Mouse (Mus musculus) limb, embryonic 11.5 days (tissue): ENCODE data around the gene Iqsec1. TPM values are rescaled to one million over a fixed set of nuclear protein-coding genes. Genes with fewer than 3 reads are reported as not detected.
"Not testable (repeated sequence)": the region's sequence is repeated elsewhere in the genome, so short reads cannot be mapped to it uniquely, and the experiment has no call there.

Experiments used
- ATAC-seq: fragments of 200-750 bp; cut with Nextera tagmentation; 2 replicates; pipeline ENCODE4 v1.8.0; 2017; ENCODE audit warnings: low read depth; ENCODE audit not compliant: insufficient number of reproducible peaks, low FRiP score, low TSS enrichment
- DNase-seq: peaks from one replicate; pipeline ENCODE4 v3.0.0-alpha.2; 2015; ENCODE audit warnings: low spot score
- H3K27ac ChIP-seq: fragments of 300-500 bp; sonication (generic); replicated peaks from 2 replicates; pipeline ENCODE4 v1.5.1; 2014; ENCODE audit warnings: low read depth, mild to moderate bottlenecking, low read length
- H3K27me3 ChIP-seq: fragments of 300-500 bp; sonication (generic); 2 replicates; pipeline ENCODE4 v1.6.1; 2014; ENCODE audit warnings: mild to moderate bottlenecking, low read length, mixed read lengths; ENCODE audit not compliant: control insufficient read depth, insufficient read depth
- H3K36me3 ChIP-seq: fragments of 300-500 bp; sonication (generic); 2 replicates; pipeline ENCODE4 v1.6.1; 2014; ENCODE audit warnings: mild to moderate bottlenecking, low read length, moderate library complexity, mixed read lengths; ENCODE audit not compliant: control insufficient read depth, insufficient read depth
- H3K4me1 ChIP-seq: fragments of 300-500 bp; sonication (generic); 2 replicates; pipeline ENCODE4 v1.6.1; 2014; ENCODE audit warnings: low read length, mixed read lengths; ENCODE audit not compliant: control insufficient read depth, insufficient read depth
- H3K4me2 ChIP-seq: fragments of 300-500 bp; sonication (generic); 2 replicates; pipeline ENCODE4 v1.6.1; 2014; ENCODE audit warnings: low read depth, mild to moderate bottlenecking, moderate library complexity; ENCODE audit not compliant: severe bottlenecking
- H3K4me3 ChIP-seq: fragments of 300-500 bp; sonication (generic); 2 replicates; pipeline ENCODE4 v1.5.1; 2014; ENCODE audit warnings: low read depth, low read length
- H3K9ac ChIP-seq: fragments of 300-500 bp; sonication (generic); 2 replicates; pipeline ENCODE4 v1.6.1; 2014; ENCODE audit warnings: mild to moderate bottlenecking, low read length
- H3K9me3 ChIP-seq: fragments of 300-500 bp; sonication (generic); 2 replicates; pipeline ENCODE4 v1.6.1; 2016; ENCODE audit warnings: low read length; ENCODE audit not compliant: control insufficient read depth
- WGBS: fragments of 180-500 bp; shearing (Covaris S2); extraction: QIAGEN DNeasy Blood & Tissue Kit; methylation state at CpG from one replicate; pipeline ENCODE4 v1.1.7; 2014; 5-methylcytosine and 5-hydroxymethylcytosine counted together
- polyA plus RNA-seq: library from polyadenylated mRNA; unstranded; fragments of >200 nt; fragmentation: Nextera tagmentation; extraction: Ambion mirVana; gene quantifications from 2 replicates; pipeline ENCODE4 v1.2.1, GENCODE M21; 2014

Gene Iqsec1
- polyA plus RNA-seq, 1 experiment from 2014 or later = 8.5 TPM

DNA sequence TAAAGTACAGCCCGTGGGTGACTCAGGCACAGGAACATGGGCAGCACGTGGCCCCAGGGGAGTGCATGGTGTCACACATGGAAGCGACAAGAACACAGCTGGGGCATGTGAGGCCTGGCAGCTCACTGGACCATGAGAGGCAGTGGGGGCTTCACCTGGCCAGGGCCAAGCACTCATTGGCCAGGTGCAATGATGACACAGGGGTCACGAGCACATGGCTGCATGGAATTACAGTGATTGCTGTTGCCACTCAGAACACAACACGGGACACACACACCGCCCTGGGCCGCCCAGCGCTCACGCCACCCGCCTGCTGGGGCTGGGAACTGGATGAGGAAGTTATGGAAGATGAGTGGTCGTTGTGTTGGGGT, 327.5 kb downstream of the Iqsec1 start:
- Histone ChIP-seq H3K4me1 (no peaks in the 10 kb centered on the region), H3K27me3 (no peaks in the 10 kb centered on the region), H3K27ac (no peak overlapping the region), H3K4me3 (no peak overlapping the region), H3K36me3 (peaks cover 3% of the 10 kb centered on the region; the same call in 1 of the 2 replicates), H3K4me2 (no peak overlapping the region), H3K9ac (no peak overlapping the region), H3K9me3 (no peaks in the 10 kb centered on the region)
- ATAC-seq (no peak), DNase-seq (no peak)
- WGBS = 88% methylated on average over 11 of the region's 11 CpGs

DNA sequence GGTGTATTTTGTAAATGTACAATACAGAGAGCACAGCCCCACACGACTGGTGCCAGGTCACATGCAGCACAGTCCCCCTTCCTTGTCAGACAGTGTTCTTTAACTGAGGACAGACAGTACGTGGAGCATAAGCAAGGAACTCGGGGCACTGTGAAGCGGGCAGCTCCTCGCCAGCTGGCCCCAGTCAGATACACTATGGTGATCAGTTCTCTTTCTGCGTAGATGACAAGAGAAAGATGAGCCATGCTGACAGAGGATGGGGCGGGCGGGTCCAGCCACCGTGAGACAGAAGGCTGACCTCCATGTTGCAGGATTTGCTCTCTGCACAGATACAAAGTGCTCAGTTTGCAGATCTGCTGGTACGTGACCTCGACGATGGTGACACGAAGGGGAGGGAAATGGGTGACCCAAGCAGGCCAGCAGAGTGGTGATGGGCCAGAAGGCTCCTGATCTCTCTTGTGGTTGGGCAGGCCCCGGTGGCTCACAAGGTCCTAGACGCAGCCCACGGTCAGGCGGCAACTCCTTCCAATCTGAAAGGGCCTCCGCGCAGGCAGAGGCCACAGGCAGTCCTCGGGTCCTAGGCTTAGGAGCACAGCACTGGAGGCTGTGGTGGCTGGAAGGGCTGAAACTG, 328.0 kb downstream of the Iqsec1 start:
- Histone ChIP-seq H3K9ac (no peak overlapping the region), H3K4me1 (no peaks in the 10 kb centered on the region), H3K4me2 (no peak overlapping the region), H3K27me3 (no peaks in the 10 kb centered on the region), H3K4me3 (no peak overlapping the region), H3K27ac (no peak overlapping the region), H3K9me3 (no peaks in the 10 kb centered on the region), H3K36me3 (no peaks in the 10 kb centered on the region; the same call in 1 of the 2 replicates)
- 91% methylated on average over 20 of the region's 20 CpGs for WGBS
- DNase-seq = no peak
- no peak for ATAC-seq

DNA sequence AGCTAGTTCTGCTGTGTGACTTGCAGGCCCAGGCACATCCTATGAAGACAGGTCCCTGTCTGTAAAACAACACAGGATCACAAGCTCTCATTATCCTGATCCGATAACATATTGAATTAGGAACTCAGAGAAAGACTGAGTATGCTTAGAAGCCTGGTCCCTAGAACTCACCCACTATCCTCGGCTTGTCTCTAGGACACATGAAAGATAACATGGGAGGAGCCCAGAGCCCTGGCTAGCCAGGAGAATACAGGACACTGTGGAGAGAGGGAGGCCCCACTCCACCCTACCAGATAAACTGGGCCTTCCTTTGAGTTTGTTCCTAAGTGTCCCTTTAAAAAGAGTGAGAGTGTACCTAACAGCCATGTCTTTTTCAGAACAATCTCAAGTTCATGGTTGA, 328.6 kb downstream of the Iqsec1 start:
- no peaks in the 10 kb centered on the region for H3K9me3 ChIP-seq
- no peak overlapping the region for H3K9ac ChIP-seq
- ATAC-seq (no peak), DNase-seq (no peak)
- H3K4me2 ChIP-seq = no peak overlapping the region
- WGBS = 75% methylated on average over 2 of the region's 2 CpGs
- H3K36me3 ChIP-seq = no peaks in the 10 kb centered on the region; the same call in 1 of the 2 replicates
- H3K27me3 ChIP-seq = no peaks in the 10 kb centered on the region
- H3K4me1 ChIP-seq = no peaks in the 10 kb centered on the region
- H3K27ac ChIP-seq = no peak overlapping the region
- H3K4me3 ChIP-seq = no peak overlapping the region

DNA sequence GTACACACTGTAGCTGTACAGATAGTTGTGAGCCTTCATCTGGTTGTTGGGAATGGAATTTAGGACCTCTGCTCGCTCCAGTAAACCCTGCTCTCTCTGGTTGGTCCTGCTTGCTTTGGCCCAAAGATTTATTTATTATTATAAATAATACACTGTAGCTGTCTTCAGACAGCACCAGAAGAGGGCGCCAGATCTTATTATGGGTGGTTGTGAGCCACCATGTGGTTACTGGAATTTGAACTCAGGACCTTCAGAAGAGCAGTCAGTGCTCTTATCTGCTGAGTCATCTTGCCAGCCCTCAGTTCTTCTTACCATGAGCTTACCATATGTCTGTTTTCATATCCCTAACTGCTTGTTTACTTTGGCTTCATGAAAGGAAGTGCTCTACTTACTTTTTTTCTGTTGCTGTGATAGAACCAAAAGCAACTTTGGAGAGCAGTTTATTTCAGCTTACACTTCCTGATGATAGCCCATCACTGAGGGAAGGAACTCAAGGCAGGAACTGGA, 332.1 kb downstream of the Iqsec1 start:
- not testable (repeated sequence) for H3K9ac ChIP-seq, H3K4me1 ChIP-seq, ATAC-seq, H3K27ac ChIP-seq, H3K36me3 ChIP-seq, H3K27me3 ChIP-seq, DNase-seq, H3K4me2 ChIP-seq, H3K9me3 ChIP-seq, H3K4me3 ChIP-seq
- 73% methylated on average over 2 of the region's 2 CpGs for WGBS

DNA sequence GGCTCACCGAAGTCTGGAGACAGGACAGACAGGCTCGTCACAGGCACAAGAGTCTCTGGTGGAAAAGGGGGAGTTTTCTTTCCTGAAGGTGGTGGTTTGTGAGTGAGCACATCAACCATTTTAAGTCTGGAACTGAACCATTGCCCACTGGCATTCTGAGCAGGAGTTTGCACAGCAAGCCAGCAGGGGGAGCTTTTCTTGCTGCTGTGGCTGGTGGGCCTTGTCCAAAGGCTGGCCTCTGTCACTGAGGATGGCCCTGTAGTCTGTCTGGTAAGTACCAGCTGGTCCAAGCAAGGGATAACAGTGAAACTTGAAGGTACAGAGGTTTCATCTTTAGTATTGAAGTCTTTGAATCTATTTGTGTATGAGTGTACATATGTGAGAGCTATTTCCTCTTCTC, 334.7 kb downstream of the Iqsec1 start:
- 46% methylated on average over 2 of the region's 2 CpGs for WGBS
- no peak for ATAC-seq
- H3K27ac ChIP-seq = no peak overlapping the region

DNA sequence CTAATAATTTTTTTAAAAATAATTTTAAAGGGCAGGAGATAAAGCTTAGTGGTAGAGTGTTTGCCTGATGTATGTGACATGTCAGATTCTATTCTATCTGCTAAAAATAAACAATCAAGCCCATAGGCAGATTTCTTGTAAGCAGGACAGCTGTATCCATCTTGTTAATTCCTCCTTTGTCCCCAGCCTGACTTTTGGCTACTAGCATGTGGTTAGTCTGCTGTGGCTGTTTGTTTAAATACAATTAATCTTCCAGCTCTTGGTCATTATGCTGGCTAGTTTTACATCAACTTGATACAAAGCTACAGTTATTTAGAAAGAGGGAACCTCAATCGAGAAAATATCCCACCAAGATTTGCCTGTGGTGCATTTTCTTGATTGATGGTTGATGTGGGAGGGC, 337.9 kb downstream of the Iqsec1 start:
- H3K9me3 ChIP-seq = no peaks in the 10 kb centered on the region
- H3K4me1 ChIP-seq = no peaks in the 10 kb centered on the region
- no peak overlapping the region for H3K27ac ChIP-seq
- H3K27me3 ChIP-seq = no peaks in the 10 kb centered on the region
- no peak for ATAC-seq
- no peak overlapping the region for H3K4me3 ChIP-seq
- no peak overlapping the region for H3K9ac ChIP-seq
- no peak for DNase-seq
- WGBS = 87% methylated on average over 1 of the region's 1 CpGs
- H3K36me3 ChIP-seq = no peaks in the 10 kb centered on the region
- no peak overlapping the region for H3K4me2 ChIP-seq

More for the DNA sequence above, 334.7 kb downstream of the Iqsec1 start:
- peak; percentile 54 for DNase-seq
- H3K36me3 ChIP-seq = no peaks in the 10 kb centered on the region
- H3K4me3 ChIP-seq = no peak overlapping the region
- no peaks in the 10 kb centered on the region for H3K27me3 ChIP-seq
- H3K4me1 ChIP-seq = no peaks in the 10 kb centered on the region
- H3K9ac ChIP-seq = no peak overlapping the region
- no peaks in the 10 kb centered on the region for H3K9me3 ChIP-seq
- H3K4me2 ChIP-seq = no peak overlapping the region

DNA sequence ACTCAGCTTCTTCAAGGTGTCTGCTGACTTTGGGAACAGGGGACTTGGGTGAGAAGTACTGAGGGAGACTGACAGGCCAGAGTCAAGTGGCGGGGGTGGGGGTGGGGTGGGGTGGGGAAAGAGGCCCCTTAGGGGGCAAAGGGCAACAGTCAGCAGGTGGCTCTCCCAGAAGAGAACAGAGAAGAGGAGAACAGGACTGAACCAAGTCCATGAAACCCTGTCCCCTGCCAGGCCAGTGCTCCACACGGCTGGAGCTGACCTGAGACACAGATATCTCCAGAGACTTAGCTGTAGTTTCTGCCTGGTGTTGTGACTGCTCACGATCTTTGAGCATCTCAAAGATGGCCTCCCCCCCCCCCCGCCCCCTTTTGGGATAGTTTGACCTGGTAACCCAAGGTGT, 339.2 kb downstream of the Iqsec1 start:
- Histone ChIP-seq H3K4me2 (no peak overlapping the region), H3K27ac (no peak overlapping the region), H3K9ac (no peak overlapping the region), H3K36me3 (no peaks in the 10 kb centered on the region), H3K4me1 (no peaks in the 10 kb centered on the region), H3K9me3 (no peaks in the 10 kb centered on the region), H3K4me3 (no peak overlapping the region), H3K27me3 (no peaks in the 10 kb centered on the region)
- no peak for DNase-seq
- 63% methylated on average over 4 of the region's 4 CpGs for WGBS
- ATAC-seq = no peak

DNA sequence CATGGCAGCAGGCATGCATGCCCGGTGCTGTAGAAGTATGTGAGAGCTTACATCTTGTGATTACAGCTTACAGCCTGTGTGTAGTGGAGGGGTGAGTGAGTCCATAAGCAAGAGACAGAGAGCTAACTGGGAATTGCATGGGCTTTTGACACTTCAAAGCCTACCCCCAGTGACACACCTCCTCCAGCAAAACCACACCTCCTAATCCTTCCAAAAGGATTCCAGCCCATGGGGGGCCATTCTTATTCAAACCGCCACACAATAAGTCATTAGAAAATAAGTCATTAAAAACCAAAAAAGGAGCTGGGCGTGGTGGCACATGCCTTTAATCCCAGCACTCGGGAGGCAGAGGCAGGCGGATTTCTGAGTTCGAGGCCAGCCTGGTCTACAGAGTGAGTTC, 340.1 kb downstream of the Iqsec1 start:
- Histone ChIP-seq H3K4me1 (no peaks in the 10 kb centered on the region), H3K9me3 (no peaks in the 10 kb centered on the region), H3K9ac (no peak overlapping the region), H3K36me3 (no peaks in the 10 kb centered on the region), H3K27ac (no peak overlapping the region), H3K4me2 (no peak overlapping the region), H3K4me3 (no peak overlapping the region), H3K27me3 (no peaks in the 10 kb centered on the region)
- ATAC-seq = no peak
- 96% methylated on average over 6 of the region's 6 CpGs for WGBS
- no peak for DNase-seq

DNA sequence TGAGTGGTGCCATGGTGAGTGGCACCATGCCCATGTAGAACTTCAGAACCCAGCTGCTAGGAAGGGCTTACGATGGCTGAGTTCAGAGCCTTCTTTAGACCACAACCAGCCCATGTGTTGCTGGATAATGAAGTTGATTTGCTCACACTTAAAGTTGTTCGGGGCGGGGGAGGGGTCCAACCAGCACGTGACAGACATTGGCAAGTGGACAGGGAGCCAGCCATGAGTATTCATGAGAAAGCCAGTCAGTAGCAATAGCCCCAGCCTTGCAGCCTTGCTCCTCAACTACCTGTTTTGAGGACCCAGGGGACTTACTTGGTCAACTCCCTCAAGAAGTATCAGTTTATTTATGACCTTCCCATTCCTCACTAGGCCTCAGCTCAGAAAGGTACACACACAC, 343.5 kb downstream of the Iqsec1 start:
- ATAC-seq (no peak), DNase-seq (no peak)
- no peaks in the 10 kb centered on the region for H3K4me1 ChIP-seq
- no peak overlapping the region for H3K4me3 ChIP-seq
- no peak overlapping the region for H3K27ac ChIP-seq
- no peaks in the 10 kb centered on the region for H3K9me3 ChIP-seq
- 73% methylated on average over 4 of the region's 4 CpGs for whole genome bisulfite sequencing
- H3K27me3 ChIP-seq = no peaks in the 10 kb centered on the region
- no peaks in the 10 kb centered on the region for H3K36me3 ChIP-seq
- H3K4me2 ChIP-seq = no peak overlapping the region
- no peak overlapping the region for H3K9ac ChIP-seq
